Mouse (Mus musculus): ENCODE results near the gene Pde7b. TPM values are rescaled to one million over a fixed set of nuclear protein-coding genes. Genes with fewer than 3 reads are reported as not detected.
"Not testable (repeated sequence)": the region's sequence is repeated elsewhere in the genome, so short reads cannot be mapped to it uniquely, and the experiment has no call there.

The Pde7b gene
- polyA plus RNA-seq, 1 experiment = 1.6 TPM

- H3K27me3 ChIP-seq (ENCODE audit: control insufficient read depth, insufficient read depth, low read length) = no peaks in the 10 kb centered on the region
- no peak overlapping the region for H3K27ac ChIP-seq (ENCODE audit: control insufficient read depth, insufficient read depth, low read length)
- peak; percentile 5 for DNase-seq
- no peak overlapping the region for H3K4me3 ChIP-seq (ENCODE audit: control insufficient read depth, insufficient read depth, low read length)
- TF ChIP-seq CTCF (IDR thresholded peaks at IDR 0.05; ENCODE audit: borderline replicate concordance, control insufficient read depth, extremely low read depth, insufficient read depth, low read length, poor library complexity) (no peak), POLR2A (IDR thresholded peaks at IDR 0.05; ENCODE audit: control insufficient read depth, extremely low read depth, insufficient read depth, low read length, poor library complexity) (no peak)
- no peaks in the 10 kb centered on the region for H3K36me3 ChIP-seq (ENCODE audit: control insufficient read depth, insufficient read depth, low read length)
- WGBS = 7% methylated on average over 5 of the region's 5 CpGs
- peaks cover 7% of the 10 kb centered on the region for H3K4me1 ChIP-seq (replicated peaks; ENCODE audit: control insufficient read depth, insufficient read depth, low read length)
Observed at GRCm38 (mm10) chr10:20531921-20532320, 193.0 kb downstream of the Pde7b start.

- Histone ChIP-seq H3K36me3 (ENCODE audit: control insufficient read depth, insufficient read depth, low read length) (no peaks in the 10 kb centered on the region), H3K4me3 (ENCODE audit: control insufficient read depth, insufficient read depth, low read length) (no peak overlapping the region), H3K27me3 (ENCODE audit: control insufficient read depth, insufficient read depth, low read length) (no peaks in the 10 kb centered on the region), H3K4me1 (replicated peaks; ENCODE audit: control insufficient read depth, insufficient read depth, low read length) (peaks cover 1% of the 10 kb centered on the region), H3K27ac (ENCODE audit: control insufficient read depth, insufficient read depth, low read length) (no peak overlapping the region)
- TF ChIP-seq CTCF (IDR thresholded peaks at IDR 0.05; ENCODE audit: borderline replicate concordance, control insufficient read depth, extremely low read depth, insufficient read depth, low read length, poor library complexity) (no peak), POLR2A (IDR thresholded peaks at IDR 0.05; ENCODE audit: control insufficient read depth, extremely low read depth, insufficient read depth, low read length, poor library complexity) (no peak)
- DNase-seq = no peak
- 97% methylated on average over 20 of the region's 20 CpGs for WGBS
Observed at GRCm38 (mm10) chr10:20528544-20529411, 196.1 kb downstream of the Pde7b start.

- no peak for DNase-seq
- Histone ChIP-seq H3K27ac (ENCODE audit: control insufficient read depth, insufficient read depth, low read length) (no peak overlapping the region), H3K4me1 (replicated peaks; ENCODE audit: control insufficient read depth, insufficient read depth, low read length) (no peaks in the 10 kb centered on the region), H3K36me3 (ENCODE audit: control insufficient read depth, insufficient read depth, low read length) (no peaks in the 10 kb centered on the region), H3K27me3 (ENCODE audit: control insufficient read depth, insufficient read depth, low read length) (no peaks in the 10 kb centered on the region), H3K4me3 (ENCODE audit: control insufficient read depth, insufficient read depth, low read length) (no peak overlapping the region)
- WGBS = 94% methylated on average over 4 of the region's 4 CpGs
- TF ChIP-seq POLR2A (IDR thresholded peaks at IDR 0.05; ENCODE audit: control insufficient read depth, extremely low read depth, insufficient read depth, low read length, poor library complexity) (no peak), CTCF (IDR thresholded peaks at IDR 0.05; ENCODE audit: borderline replicate concordance, control insufficient read depth, extremely low read depth, insufficient read depth, low read length, poor library complexity) (no peak)
Observed at GRCm38 (mm10) chr10:20527737-20528136, 197.1 kb downstream of the Pde7b start.

GRCm38 (mm10) chr10:20518529-20518889, 206.4 kb downstream of the Pde7b start:
- DNase-seq = no peak
- Histone ChIP-seq H3K4me1 (replicated peaks; ENCODE audit: control insufficient read depth, insufficient read depth, low read length) (peaks cover 5% of the 10 kb centered on the region; the same call in 1 of the 2 replicates), H3K27ac (ENCODE audit: control insufficient read depth, insufficient read depth, low read length) (no peak overlapping the region), H3K4me3 (ENCODE audit: control insufficient read depth, insufficient read depth, low read length) (no peak overlapping the region), H3K36me3 (ENCODE audit: control insufficient read depth, insufficient read depth, low read length) (no peaks in the 10 kb centered on the region), H3K27me3 (ENCODE audit: control insufficient read depth, insufficient read depth, low read length) (no peaks in the 10 kb centered on the region)
- 93% methylated on average over 9 of the region's 9 CpGs for WGBS
- TF ChIP-seq POLR2A (IDR thresholded peaks at IDR 0.05; ENCODE audit: control insufficient read depth, extremely low read depth, insufficient read depth, low read length, poor library complexity) (no peak), CTCF (IDR thresholded peaks at IDR 0.05; ENCODE audit: borderline replicate concordance, control insufficient read depth, extremely low read depth, insufficient read depth, low read length, poor library complexity) (no peak)

- not testable (repeated sequence) for H3K4me1 ChIP-seq (replicated peaks; ENCODE audit: control insufficient read depth, insufficient read depth, low read length); H3K36me3 ChIP-seq (ENCODE audit: control insufficient read depth, insufficient read depth, low read length); H3K27me3 ChIP-seq (ENCODE audit: control insufficient read depth, insufficient read depth, low read length); H3K27ac ChIP-seq (ENCODE audit: control insufficient read depth, insufficient read depth, low read length); DNase-seq; H3K4me3 ChIP-seq (ENCODE audit: control insufficient read depth, insufficient read depth, low read length)
- 78% methylated on average over 9 of the region's 9 CpGs for WGBS
Observed at GRCm38 (mm10) chr10:20517756-20518528, 206.9 kb downstream of the Pde7b start.

GRCm38 (mm10) chr10:20513891-20514290, 211.0 kb downstream of the Pde7b start:
- H3K36me3 ChIP-seq (ENCODE audit: control insufficient read depth, insufficient read depth, low read length) = no peaks in the 10 kb centered on the region
- TF ChIP-seq CTCF (IDR thresholded peaks at IDR 0.05; ENCODE audit: borderline replicate concordance, control insufficient read depth, extremely low read depth, insufficient read depth, low read length, poor library complexity) = no peak
- no peak for TF ChIP-seq POLR2A (IDR thresholded peaks at IDR 0.05; ENCODE audit: control insufficient read depth, extremely low read depth, insufficient read depth, low read length, poor library complexity)
- no peak for DNase-seq
- no peaks in the 10 kb centered on the region for H3K27me3 ChIP-seq (ENCODE audit: control insufficient read depth, insufficient read depth, low read length)
- H3K27ac ChIP-seq (ENCODE audit: control insufficient read depth, insufficient read depth, low read length) = no peak overlapping the region
- no peak overlapping the region for H3K4me3 ChIP-seq (ENCODE audit: control insufficient read depth, insufficient read depth, low read length)
- H3K4me1 ChIP-seq (replicated peaks; ENCODE audit: control insufficient read depth, insufficient read depth, low read length) = peaks cover 5% of the 10 kb centered on the region; the same call in 1 of the 2 replicates
- WGBS = 91% methylated on average over 4 of the region's 4 CpGs

Data from thymus, adult 2 months (tissue).